ENCODE assay signal across 9 mouse cellular contexts in genomic region chr9:65829410-65829809, GRCm38 (mm10). TPM values are rescaled to one million over a fixed set of nuclear protein-coding genes. Genes with fewer than 3 reads are reported as not detected.
DNase-seq lines count a peak whose midpoint lies in the region; ATAC-seq and TF ChIP-seq lines count a peak whose summit lies in the region.
"Had no signal": no experiment of that assay in that cellular context is flagged by ENCODE, and none has a peak within 500 bp of the region (broad histone marks: within the 10 kb centered on the region; RNA-seq: fewer than 3 reads in every experiment).

No protein-coding gene starts in this region.

- peak in 2 of 3 experiments; percentile 21 to 57; a peak in 4 of 6 replicates for TF ChIP-seq CTCF in MEL (IDR thresholded peaks at IDR 0.05 in 2 of 3, conservative IDR thresholded peaks at IDR 0.05 in 1 of 3; ENCODE audit: control insufficient read depth in 1 of 3, insufficient read depth in 1 of 3, low read depth in 2 of 3, low read length in 3 of 3, poor library complexity in 1 of 3, severe bottlenecking in 1 of 3)

- H3K27me3 ChIP-seq in MEL (ENCODE audit: control insufficient read depth in 1 of 2, insufficient read depth in 2 of 2, low read length in 2 of 2) = no peaks in the 10 kb centered on the region
- no peaks in the 10 kb centered on the region for H3K27me3 ChIP-seq in embryonic facial prominence, embryonic 10.5 days (replicated peaks; ENCODE audit: low read depth, poor library complexity, severe bottlenecking)
- no peaks in the 10 kb centered on the region for H3K27me3 ChIP-seq in limb, embryonic 12.5 days

- TF ChIP-seq RAD21 in MEL (IDR thresholded peaks at IDR 0.05; ENCODE audit: low read depth, low read length) = peak; percentile 31

- TF ChIP-seq EP300 in MEL (IDR thresholded peaks at IDR 0.05; ENCODE audit: low read depth in 1 of 2, low read length in 2 of 2) = no peak

- no peak overlapping the region for H3K27ac ChIP-seq in MEL (ENCODE audit: control insufficient read depth, low read depth, low read length)
- H3K27ac ChIP-seq in embryonic facial prominence, embryonic 10.5 days (replicated peaks) = no peak overlapping the region
- H3K27ac ChIP-seq in limb, embryonic 12.5 days = no peak overlapping the region
- H3K27ac ChIP-seq: macrophage had no signal

- no peak for TF ChIP-seq POLR2A in MEL (IDR thresholded peaks at IDR 0.05; ENCODE audit: control insufficient read depth in 1 of 2, insufficient read depth in 1 of 2, low read depth in 1 of 2, low read length in 2 of 2, poor library complexity in 1 of 2)

- no peaks in the 10 kb centered on the region for H3K9me3 ChIP-seq in MEL (replicated peaks; ENCODE audit: insufficient read depth, low read length)
- H3K9me3 ChIP-seq in embryonic facial prominence, embryonic 10.5 days = no peaks in the 10 kb centered on the region
- no peaks in the 10 kb centered on the region for H3K9me3 ChIP-seq in limb, embryonic 12.5 days

- 76% methylated on average over 2 of the region's 2 CpGs for WGBS in embryonic facial prominence, embryonic 10.5 days
- 82% methylated on average over 2 of the region's 2 CpGs for WGBS in limb, embryonic 12.5 days

- H3K9ac ChIP-seq in MEL (ENCODE audit: control insufficient read depth, low read depth, low read length, poor library complexity, severe bottlenecking) = no peak overlapping the region
- H3K9ac ChIP-seq in limb, embryonic 12.5 days (replicated peaks) = no peak overlapping the region

- H3K36me3 ChIP-seq in MEL (ENCODE audit: control insufficient read depth in 1 of 2, insufficient read depth in 2 of 2, low read length in 2 of 2) = peaks cover 0 to 42% of the 10 kb centered on the region in 2 experiments; a peak in 2 of 4 replicates
- no peaks in the 10 kb centered on the region for H3K36me3 ChIP-seq in embryonic facial prominence, embryonic 10.5 days (replicated peaks)
- 0 out of 2 replicates have a peak, but pooled peaks cover 9% of the 10 kb centered on the region for H3K36me3 ChIP-seq in limb, embryonic 12.5 days

- peaks cover 15% of the 10 kb centered on the region for H3K79me2 ChIP-seq in MEL (ENCODE audit: control insufficient read depth, insufficient read depth, low read length, poor library complexity)

- peaks cover 16 to 17% of the 10 kb centered on the region in 2 experiments for H3K4me1 ChIP-seq in MEL (ENCODE audit: control insufficient read depth in 1 of 2, insufficient read depth in 2 of 2, low read length in 2 of 2)
- peaks cover 35% of the 10 kb centered on the region for H3K4me1 ChIP-seq in embryonic facial prominence, embryonic 10.5 days
- peaks cover 16% of the 10 kb centered on the region for H3K4me1 ChIP-seq in limb, embryonic 12.5 days (replicated peaks)

- ATAC-seq in limb, embryonic 12.5 days (ENCODE audit: insufficient number of reproducible peaks, insufficient read depth, low FRiP score, low TSS enrichment, low read depth) = peak; percentile 18; the same call in 1 of the 2 replicates

- H3K4me2 ChIP-seq in limb, embryonic 12.5 days = no peak overlapping the region

- H3K4me3 ChIP-seq in MEL (ENCODE audit: control insufficient read depth in 1 of 2, insufficient read depth in 1 of 2, low read depth in 2 of 2, low read length in 2 of 2) = no peak overlapping the region
- no peak overlapping the region for H3K4me3 ChIP-seq in embryonic facial prominence, embryonic 10.5 days
- no peak overlapping the region for H3K4me3 ChIP-seq in limb, embryonic 12.5 days (replicated peaks)

- peak; percentile 72 for DNase-seq in kidney, adult 9 months
- no peak for DNase-seq in kidney, adult 11 months
- peak; percentile 61 for DNase-seq in MEL (ENCODE audit: low read depth, low spot score)
- DNase-seq in embryonic facial prominence, embryonic 10.5 days (ENCODE audit: low spot score) = peak; percentile 47
- peak; percentile 18 to 43 for DNase-seq in spleen, postnatal 36 days (ENCODE audit: low spot score in 2 of 2)
- DNase-seq in ovary, postnatal 10 days (ENCODE audit: low spot score) = no peak
- no peak for DNase-seq in layer of hippocampus, postnatal 10 days (ENCODE audit: low spot score in 2 of 2)

TF ChIP-seq in MEL, 35 proteins besides CTCF, POLR2A, EP300 and RAD21:
- no peak for TF ChIP-seq NELFE (IDR thresholded peaks at IDR 0.05; ENCODE audit: low read depth, low read length)
- TF ChIP-seq CHD1 (IDR thresholded peaks at IDR 0.05; ENCODE audit: low read depth, low read length) = no peak
- no peak for TF ChIP-seq GABPA (IDR thresholded peaks at IDR 0.05; ENCODE audit: low read depth, low read length)
- TF ChIP-seq RCOR1 (IDR thresholded peaks at IDR 0.05; ENCODE audit: low read depth, low read length) = no peak
- peak; percentile 65 for TF ChIP-seq SMC3 (IDR thresholded peaks at IDR 0.05; ENCODE audit: low read depth, low read length)
- TF ChIP-seq MEF2A (IDR thresholded peaks at IDR 0.05; ENCODE audit: extremely low read depth, insufficient replicate concordance, low read depth, low read length, poor library complexity, severe bottlenecking) = no peak
- no peak for TF ChIP-seq ETS1 (IDR thresholded peaks at IDR 0.05; ENCODE audit: low read depth, low read length)
- TF ChIP-seq ZNF384 (IDR thresholded peaks at IDR 0.05; ENCODE audit: low read depth, low read length) = peak; percentile 38; the same call in 1 of the 2 replicates
- no peak for TF ChIP-seq ZKSCAN1 (IDR thresholded peaks at IDR 0.05; ENCODE audit: low read depth, low read length)
- TF ChIP-seq MAX (IDR thresholded peaks at IDR 0.05; ENCODE audit: low read length) = no peak
- TF ChIP-seq HCFC1 (IDR thresholded peaks at IDR 0.05; ENCODE audit: low read depth, low read length) = no peak
- no peak for TF ChIP-seq TCF12 (IDR thresholded peaks at IDR 0.05; ENCODE audit: low read depth, low read length)
- TF ChIP-seq ZC3H11A (IDR thresholded peaks at IDR 0.05; ENCODE audit: low read depth, low read length) = peak; percentile 49
- no peak for TF ChIP-seq NRF1 (IDR thresholded peaks at IDR 0.05; ENCODE audit: insufficient read depth, low read depth, low read length, poor library complexity, severe bottlenecking)
- TF ChIP-seq JUND (IDR thresholded peaks at IDR 0.05; ENCODE audit: low read depth, low read length) = no peak
- TF ChIP-seq UBTF (IDR thresholded peaks at IDR 0.05; ENCODE audit: borderline replicate concordance, insufficient read depth, low read depth, low read length) = no peak
- no peak for TF ChIP-seq MYB (IDR thresholded peaks at IDR 0.05; ENCODE audit: low read depth, low read length)
- no peak for TF ChIP-seq MXI1 (IDR thresholded peaks at IDR 0.05; ENCODE audit: low read depth, low read length)
- TF ChIP-seq USF1 (IDR thresholded peaks at IDR 0.05; ENCODE audit: low read depth, low read length) = no peak
- TF ChIP-seq SIN3A (IDR thresholded peaks at IDR 0.05; ENCODE audit: low read length) = no peak

RNA-seq across cellular contexts. Expression of gene Zfp609, which starts 2.0 kb away (rescaled TPM):
- 2.9 and 3.6 TPM in 2 replicates for total RNA-seq in MEL (2012; rRNA removed)
- polyA plus RNA-seq in MEL (2012; ENCODE audit: insufficient read depth in 1 of 2, insufficient read length in 2 of 2, low read depth in 1 of 2, low replicate concordance in 2 of 2, missing spikeins in 1 of 2) = 10 to 100 TPM in 1 of 2 experiments, not detected in 1; 26.5 TPM
- polyA plus RNA-seq in embryonic facial prominence, embryonic 10.5 days (2016; fragmentation: Nextera tagmentation; extraction: Ambion mirVana) = 6.9 and 7.0 TPM in 2 replicates
- polyA plus RNA-seq in limb, embryonic 12.5 days (2016; fragmentation: Nextera tagmentation; extraction: Ambion mirVana) = 8.7 and 9.3 TPM in 2 replicates
- total RNA-seq in layer of hippocampus, postnatal 10 days (2021) = 10 to 100 TPM; 49.1 to 51.0 TPM

Comparison
In these comparisons a context has a peak if more than half of its experiments do, and no peak if none do; other contexts are left out.
1. DNase-seq: peak in kidney, adult 9 months (single experiment), MEL (single experiment), embryonic facial prominence, embryonic 10.5 days (single experiment) and spleen, postnatal 36 days (2 of 2); none in kidney, adult 11 months (single experiment), ovary, postnatal 10 days (single experiment) and layer of hippocampus, postnatal 10 days (0 of 2).